Mouse (Mus musculus): ENCODE results near the gene Nop58.
"Not testable (repeated sequence)": the region's sequence is repeated elsewhere in the genome, so short reads cannot be mapped to it uniquely, and the experiment has no call there.

Gene Nop58

GRCm38 (mm10) chr1:59725661-59726060 is 40.9 kb downstream of the Nop58 start:
- peak; percentile 61 for DNase-seq

- DNase-seq, result peak; percentile 87
These were observed 45.3 kb downstream of the Nop58 start for GRCm38 (mm10) chr1:59730106-59730505.

- peak; percentile 71 for DNase-seq
These were observed 46.0 kb downstream of the Nop58 start for GRCm38 (mm10) chr1:59730737-59731136.

GRCm38 (mm10) chr1:59734076-59734475 is 49.3 kb downstream of the Nop58 start:
- DNase-seq, result peak; percentile 90

- peak; percentile 85 for DNase-seq
These were observed 54.1 kb downstream of the Nop58 start for GRCm38 (mm10) chr1:59738768-59739414.

- DNase-seq, result peak; percentile 90
These were observed 55.0 kb downstream of the Nop58 start for GRCm38 (mm10) chr1:59739577-59740354.

- peak; percentile 19 for DNase-seq
These were observed 64.3 kb downstream of the Nop58 start for GRCm38 (mm10) chr1:59749047-59749446.

GRCm38 (mm10) chr1:59749724-59750123 is 65.0 kb downstream of the Nop58 start:
- DNase-seq, result not testable (repeated sequence)

- peak; percentile 60 for DNase-seq
These were observed 70.5 kb downstream of the Nop58 start for GRCm38 (mm10) chr1:59755298-59755697.

- no peak for DNase-seq
These were observed 73.6 kb downstream of the Nop58 start for GRCm38 (mm10) chr1:59758325-59758724.

GRCm38 (mm10) chr1:59762208-59762607 is 77.4 kb downstream of the Nop58 start:
- peak; percentile 92 for DNase-seq

GRCm38 (mm10) chr1:59762651-59763163 is 77.9 kb downstream of the Nop58 start:
- no peak for DNase-seq

GRCm38 (mm10) chr1:59763164-59763768 is 78.5 kb downstream of the Nop58 start, which contains the start of gene Bmpr2:
Gene Bmpr2 (plus strand): TSS chr1:59763400.
- peak; percentile 99 for DNase-seq

- peak; percentile 97 for DNase-seq
These were observed 79.0 kb downstream of the Nop58 start for GRCm38 (mm10) chr1:59763781-59764251.

GRCm38 (mm10) chr1:59764407-59764971 is 79.7 kb downstream of the Nop58 start:
- peak; percentile 96 for DNase-seq

GRCm38 (mm10) chr1:59765279-59765678 is 80.5 kb downstream of the Nop58 start:
- no peak for DNase-seq

GRCm38 (mm10) chr1:59766626-59767025 is 81.9 kb downstream of the Nop58 start:
- peak; percentile 85 for DNase-seq
